Mouse (Mus musculus): ENCODE results near the gene Bbs9. TPM values are rescaled to one million over a fixed set of nuclear protein-coding genes. Genes with fewer than 3 reads are reported as not detected.
A peak's percentile ranks its signal among the peaks of the same experiment; 100 is the strongest.

Bbs9 gene
- polyA plus RNA-seq, 1 experiment from 2014 or later: 5.8 TPM

- H3K4me2 ChIP-seq (replicated peaks; ENCODE audit: low read depth): no peak overlapping the region
- H3K27me3 ChIP-seq (ENCODE audit: control insufficient read depth, insufficient read depth, low read length): no peaks in the 10 kb centered on the region
- H3K4me3 ChIP-seq (ENCODE audit: low read depth, low read length): no peak overlapping the region
- no peaks in the 10 kb centered on the region for H3K36me3 ChIP-seq (ENCODE audit: control insufficient read depth, insufficient read depth, low read length)
- DNase-seq (ENCODE audit: low spot score) (peak; percentile 22), ATAC-seq (ENCODE audit: low FRiP score, low TSS enrichment) (no peak)
- no peaks in the 10 kb centered on the region for H3K9me3 ChIP-seq (ENCODE audit: control insufficient read depth, low read length)
- H3K4me1 ChIP-seq (replicated peaks; ENCODE audit: control insufficient read depth, insufficient read depth): no peaks in the 10 kb centered on the region
- H3K27ac ChIP-seq (replicated peaks): no peak overlapping the region
- TF ChIP-seq EP300 (optimal IDR thresholded peaks at IDR 0.05) (no peak), CTCF (IDR thresholded peaks at IDR 0.05; ENCODE audit: low read depth) (no peak)
- H3K9ac ChIP-seq (ENCODE audit: low read length): no peak overlapping the region
- WGBS: 50% methylated on average over 8 of the region's 8 CpGs
These were observed 242.8 kb downstream of the Bbs9 start for GRCm38 (mm10) chr9:22718174-22718823.

DNA sequence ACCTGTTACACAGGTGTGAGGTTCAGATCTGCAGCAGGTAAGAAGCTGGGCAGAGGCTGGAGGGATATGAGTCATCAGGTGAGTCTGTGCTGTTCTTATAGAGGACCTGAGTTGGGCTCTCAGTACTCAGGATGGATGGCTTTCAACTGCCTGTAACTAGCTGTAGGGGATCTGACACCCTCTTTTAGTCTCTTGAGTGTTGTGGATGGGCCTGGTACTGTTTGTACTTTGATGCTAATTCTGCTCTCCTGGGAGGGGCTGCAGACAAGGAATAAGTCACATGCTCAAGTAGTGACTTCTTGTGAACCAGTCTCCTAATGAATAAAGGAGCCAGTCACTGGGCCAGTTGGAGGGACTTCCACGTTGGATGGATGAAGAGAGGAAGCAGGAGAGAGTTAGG lies 257.1 kb downstream of the Bbs9 start:
- TF ChIP-seq EP300 (optimal IDR thresholded peaks at IDR 0.05) (no peak), CTCF (IDR thresholded peaks at IDR 0.05; ENCODE audit: low read depth) (no peak)
- Histone ChIP-seq H3K9ac (ENCODE audit: low read length) (no peak overlapping the region), H3K4me3 (ENCODE audit: low read depth, low read length) (no peak overlapping the region), H3K27me3 (ENCODE audit: control insufficient read depth, insufficient read depth, low read length) (no peaks in the 10 kb centered on the region), H3K27ac (replicated peaks) (no peak overlapping the region), H3K36me3 (ENCODE audit: control insufficient read depth, insufficient read depth, low read length) (no peaks in the 10 kb centered on the region), H3K9me3 (ENCODE audit: control insufficient read depth, low read length) (no peaks in the 10 kb centered on the region), H3K4me2 (replicated peaks; ENCODE audit: low read depth) (no peak overlapping the region), H3K4me1 (replicated peaks; ENCODE audit: control insufficient read depth, insufficient read depth) (no peaks in the 10 kb centered on the region)
- no peak for DNase-seq (ENCODE audit: low spot score)
- WGBS: 83% methylated on average over 1 of the region's 1 CpGs
- ATAC-seq (ENCODE audit: low FRiP score, low TSS enrichment): no peak

DNA sequence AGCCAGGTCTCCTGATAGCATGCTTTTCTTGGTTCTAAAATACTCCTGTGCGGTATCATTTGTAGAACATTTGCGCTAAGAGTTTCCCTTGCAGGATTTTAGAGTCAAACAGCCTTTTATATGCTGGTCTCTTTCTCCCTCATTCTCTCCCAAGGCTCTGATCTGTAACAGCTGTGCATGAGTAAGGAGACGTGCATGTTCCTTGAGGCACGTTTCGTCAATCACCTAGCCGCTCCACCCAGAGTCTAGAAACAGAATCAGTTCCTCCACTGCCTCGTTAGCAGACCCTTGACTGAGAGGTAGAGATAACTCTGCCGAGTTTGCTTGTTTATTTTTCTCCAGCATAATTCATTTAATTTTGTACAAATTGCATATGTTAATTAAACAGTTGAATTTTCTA lies 259.4 kb downstream of the Bbs9 start:
- Histone ChIP-seq H3K27ac (replicated peaks) (no peak overlapping the region), H3K4me3 (ENCODE audit: low read depth, low read length) (no peak overlapping the region), H3K27me3 (ENCODE audit: control insufficient read depth, insufficient read depth, low read length) (no peaks in the 10 kb centered on the region), H3K9me3 (ENCODE audit: control insufficient read depth, low read length) (no peaks in the 10 kb centered on the region), H3K4me1 (replicated peaks; ENCODE audit: control insufficient read depth, insufficient read depth) (no peaks in the 10 kb centered on the region), H3K4me2 (replicated peaks; ENCODE audit: low read depth) (no peak overlapping the region), H3K9ac (ENCODE audit: low read length) (no peak overlapping the region), H3K36me3 (ENCODE audit: control insufficient read depth, insufficient read depth, low read length) (no peaks in the 10 kb centered on the region)
- ATAC-seq (ENCODE audit: low FRiP score, low TSS enrichment): no peak
- DNase-seq (ENCODE audit: low spot score): no peak
- TF ChIP-seq EP300 (optimal IDR thresholded peaks at IDR 0.05): no peak
- TF ChIP-seq CTCF (IDR thresholded peaks at IDR 0.05; ENCODE audit: low read depth): no peak
- WGBS: 68% methylated on average over 8 of the region's 8 CpGs

DNA sequence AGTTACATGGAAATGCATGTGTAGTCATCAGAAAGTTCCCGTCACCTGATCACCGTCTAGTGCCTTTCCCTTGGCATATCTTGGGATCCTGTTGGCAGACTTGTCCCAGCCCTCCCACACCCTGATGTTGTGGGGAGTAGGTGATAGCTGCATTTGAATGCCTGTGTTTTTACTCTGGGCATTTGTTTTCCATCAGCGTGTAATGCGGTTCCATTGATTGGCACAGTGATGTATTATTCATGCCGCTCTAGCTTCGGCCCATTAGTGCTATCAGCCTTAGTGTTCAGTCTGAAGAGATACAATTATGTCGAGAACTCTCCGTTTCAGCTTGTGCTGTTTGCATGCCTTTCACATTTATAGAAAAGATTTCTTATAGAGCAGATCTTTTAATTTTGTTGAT lies 259.9 kb downstream of the Bbs9 start:
- H3K36me3 ChIP-seq (ENCODE audit: control insufficient read depth, insufficient read depth, low read length): no peaks in the 10 kb centered on the region
- no peak overlapping the region for H3K9ac ChIP-seq (ENCODE audit: low read length)
- H3K4me2 ChIP-seq (replicated peaks; ENCODE audit: low read depth): no peak overlapping the region
- 83% methylated on average over 8 of the region's 8 CpGs for WGBS
- no peaks in the 10 kb centered on the region for H3K9me3 ChIP-seq (ENCODE audit: control insufficient read depth, low read length)
- DNase-seq (ENCODE audit: low spot score) (no peak), ATAC-seq (ENCODE audit: low FRiP score, low TSS enrichment) (no peak)
- no peak for TF ChIP-seq EP300 (optimal IDR thresholded peaks at IDR 0.05)
- no peak for TF ChIP-seq CTCF (IDR thresholded peaks at IDR 0.05; ENCODE audit: low read depth)
- H3K4me1 ChIP-seq (replicated peaks; ENCODE audit: control insufficient read depth, insufficient read depth): no peaks in the 10 kb centered on the region
- H3K4me3 ChIP-seq (ENCODE audit: low read depth, low read length): no peak overlapping the region
- no peaks in the 10 kb centered on the region for H3K27me3 ChIP-seq (ENCODE audit: control insufficient read depth, insufficient read depth, low read length)
- H3K27ac ChIP-seq (replicated peaks): no peak overlapping the region

DNA sequence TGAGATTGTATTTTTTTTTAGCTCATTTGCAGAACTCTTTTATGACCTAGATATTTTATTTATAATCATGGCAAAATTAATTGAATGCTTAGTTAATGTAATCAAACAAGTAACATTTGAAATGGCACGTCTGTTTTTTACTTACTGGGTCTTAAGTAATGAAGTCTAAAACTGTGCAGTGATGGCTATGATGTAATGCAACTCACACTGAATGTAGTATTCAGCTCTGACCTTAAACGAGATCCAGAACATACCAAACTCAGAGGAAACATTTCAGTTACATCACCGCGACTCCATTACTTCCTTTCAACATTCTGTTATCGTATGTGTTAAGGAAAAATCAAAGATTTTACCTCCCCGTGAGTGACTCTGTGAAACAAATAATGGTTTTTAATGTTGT lies 262.4 kb downstream of the Bbs9 start:
- 63% methylated on average over 6 of the region's 6 CpGs for WGBS
- Histone ChIP-seq H3K4me2 (replicated peaks; ENCODE audit: low read depth) (no peak overlapping the region), H3K9ac (ENCODE audit: low read length) (no peak overlapping the region), H3K9me3 (ENCODE audit: control insufficient read depth, low read length) (no peaks in the 10 kb centered on the region), H3K27ac (replicated peaks) (no peak overlapping the region), H3K36me3 (ENCODE audit: control insufficient read depth, insufficient read depth, low read length) (no peaks in the 10 kb centered on the region), H3K4me3 (ENCODE audit: low read depth, low read length) (no peak overlapping the region), H3K27me3 (ENCODE audit: control insufficient read depth, insufficient read depth, low read length) (no peaks in the 10 kb centered on the region), H3K4me1 (replicated peaks; ENCODE audit: control insufficient read depth, insufficient read depth) (no peaks in the 10 kb centered on the region)
- DNase-seq (ENCODE audit: low spot score) (no peak), ATAC-seq (ENCODE audit: low FRiP score, low TSS enrichment) (no peak)
- TF ChIP-seq CTCF (IDR thresholded peaks at IDR 0.05; ENCODE audit: low read depth): no peak
- no peak for TF ChIP-seq EP300 (optimal IDR thresholded peaks at IDR 0.05)

- Histone ChIP-seq H3K27me3 (ENCODE audit: control insufficient read depth, insufficient read depth, low read length) (no peaks in the 10 kb centered on the region), H3K4me1 (replicated peaks; ENCODE audit: control insufficient read depth, insufficient read depth) (no peaks in the 10 kb centered on the region), H3K9ac (ENCODE audit: low read length) (no peak overlapping the region), H3K9me3 (ENCODE audit: control insufficient read depth, low read length) (no peaks in the 10 kb centered on the region), H3K4me3 (ENCODE audit: low read depth, low read length) (no peak overlapping the region), H3K4me2 (replicated peaks; ENCODE audit: low read depth) (no peak overlapping the region), H3K27ac (replicated peaks) (no peak overlapping the region), H3K36me3 (ENCODE audit: control insufficient read depth, insufficient read depth, low read length) (no peaks in the 10 kb centered on the region)
- ATAC-seq (ENCODE audit: low FRiP score, low TSS enrichment): no peak
- TF ChIP-seq CTCF (IDR thresholded peaks at IDR 0.05; ENCODE audit: low read depth) (no peak), EP300 (optimal IDR thresholded peaks at IDR 0.05) (no peak)
- WGBS: 85% methylated on average over 3 of the region's 3 CpGs
- no peak for DNase-seq (ENCODE audit: low spot score)
These were observed 263.3 kb downstream of the Bbs9 start for GRCm38 (mm10) chr9:22738861-22739260.
